Mouse (Mus musculus) olfactory bulb, adult 2 months (tissue): ENCODE results near the gene Galnt4. TPM values are rescaled to one million over a fixed set of nuclear protein-coding genes. Genes with fewer than 3 reads are reported as not detected.

Experiments
- H3K27ac ChIP-seq: fragments of 200-500 bp; 2 replicates; pipeline ENCODE4 v1.5.1; 2012; ENCODE audit warnings: low read depth, low read length; ENCODE audit not compliant: insufficient read depth
- H3K4me1 ChIP-seq: fragments of 200-500 bp; 2 replicates; pipeline ENCODE4 v1.6.1; 2012; ENCODE audit warnings: low read length; ENCODE audit not compliant: control insufficient read depth, insufficient read depth
- H3K4me3 ChIP-seq: fragments of 200-500 bp; 2 replicates; pipeline ENCODE4 v1.5.1; 2012; ENCODE audit warnings: mild to moderate bottlenecking, low read depth, low read length, moderate library complexity; ENCODE audit not compliant: insufficient read depth
- CTCF ChIP-seq: fragments of 200-500 bp; IDR thresholded peaks from 2 replicates; pipeline ENCODE4 v1.5.1; 2012; ENCODE audit warnings: low read depth, mild to moderate bottlenecking, low read length, moderate library complexity; ENCODE audit not compliant: insufficient read depth
- POLR2A ChIP-seq: fragments of 200-500 bp; IDR thresholded peaks from 2 replicates; pipeline ENCODE4 v1.6.1; 2012; ENCODE audit warnings: mild to moderate bottlenecking, low read depth, low read length, moderate library complexity; ENCODE audit not compliant: insufficient read depth
- WGBS: fragments of 180-500 bp; shearing (Covaris S2); methylation state at CpG from one replicate; pipeline ENCODE4 v1.1.7; 2018; 5-methylcytosine and 5-hydroxymethylcytosine counted together
- polyA plus RNA-seq: library from polyadenylated mRNA; stranded (reverse); fragments of >200 nt; gene quantifications from 2 replicates; pipeline ENCODE4 v1.2.4, GENCODE M21; 2012; ENCODE audit warnings: low replicate concordance; ENCODE audit not compliant: missing spikeins, insufficient read depth, insufficient read length

Galnt4 gene
- polyA plus RNA-seq, 1 experiment: not detected

GRCm38 (mm10) chr10:99117876-99118275 is 9.9 kb downstream of the Galnt4 start:
- 90% methylated on average over 10 of the region's 10 CpGs for WGBS
- no peak overlapping the region for H3K27ac ChIP-seq
- no peak for TF ChIP-seq POLR2A
- TF ChIP-seq CTCF: no peak

GRCm38 (mm10) chr10:99118697-99119096 is 10.7 kb downstream of the Galnt4 start:
- Histone ChIP-seq H3K27ac (no peak overlapping the region), H3K4me3 (no peak overlapping the region), H3K4me1 (no peaks in the 10 kb centered on the region)
- no peak for TF ChIP-seq CTCF
- no peak for TF ChIP-seq POLR2A
- 86% methylated on average over 6 of the region's 6 CpGs for WGBS

More at GRCm38 (mm10) chr10:99117876-99118275, 9.9 kb downstream of the Galnt4 start:
- Histone ChIP-seq H3K4me1 (no peaks in the 10 kb centered on the region), H3K4me3 (no peak overlapping the region)

- no peak overlapping the region for H3K27ac ChIP-seq
- 94% methylated on average over 4 of the region's 4 CpGs for WGBS
- no peak overlapping the region for H3K4me3 ChIP-seq
- TF ChIP-seq CTCF (no peak), POLR2A (no peak)
- H3K4me1 ChIP-seq: no peaks in the 10 kb centered on the region
These were observed 11.5 kb downstream of the Galnt4 start for GRCm38 (mm10) chr10:99119471-99119870.

DNA sequence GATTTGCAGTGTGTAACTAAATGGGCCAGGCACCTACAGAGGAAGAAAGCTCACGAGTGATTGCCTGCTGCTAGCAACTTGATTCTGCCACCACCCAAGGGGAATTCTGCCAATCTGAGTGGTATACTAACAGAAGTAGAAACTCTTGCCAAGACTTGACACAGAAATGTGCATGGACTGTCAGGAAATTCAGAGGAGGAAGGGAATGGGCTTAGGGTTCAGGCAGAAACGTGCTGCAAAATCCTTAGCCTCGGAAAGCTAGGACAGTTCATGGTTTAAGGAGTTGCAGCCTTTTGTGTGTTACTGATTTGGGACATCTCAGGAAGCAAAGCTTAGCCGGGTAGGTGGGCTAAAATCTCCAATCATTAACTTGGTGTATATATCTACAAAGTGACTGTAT is 18.3 kb downstream of the Galnt4 start, which contains the start of gene Phxr2:
Gene Phxr2 (minus strand): TSS at position 101 of the 400 bp plus-strand sequence.
- TF ChIP-seq POLR2A (no peak), CTCF (no peak)
- Histone ChIP-seq H3K27ac (no peak within 1 kb of the TSS), H3K4me1 (peaks cover 11% of the 10 kb centered on the region), H3K4me3 (no peak within 1 kb of the TSS)
- WGBS: 76% methylated on average over 4 of the region's 4 CpGs

DNA sequence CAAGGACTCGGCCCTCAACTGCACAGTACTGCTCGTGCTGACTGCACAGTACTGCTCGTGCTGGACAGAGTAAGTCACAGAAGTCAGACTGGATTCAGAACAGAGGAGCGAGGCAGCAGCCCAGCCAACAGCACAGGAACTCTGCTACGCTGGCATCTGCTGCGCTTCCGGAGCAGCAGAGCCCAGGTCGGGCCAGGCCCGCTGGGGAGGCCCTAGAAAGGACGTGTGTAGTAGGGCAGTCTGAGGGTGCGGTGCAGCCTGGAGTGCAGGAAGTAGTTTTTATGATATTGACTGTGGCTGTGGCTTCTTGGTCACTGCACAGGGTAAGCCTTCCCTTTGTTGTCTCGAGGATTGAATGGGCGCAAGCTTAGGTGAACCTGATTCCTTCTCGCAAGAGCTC is 19.0 kb downstream of the Galnt4 start:
- no peak for TF ChIP-seq CTCF
- no peak for TF ChIP-seq POLR2A

GRCm38 (mm10) chr10:99127691-99128261 is 19.8 kb downstream of the Galnt4 start:
- TF ChIP-seq CTCF (no peak), POLR2A (no peak)
- Histone ChIP-seq H3K27ac (no peak overlapping the region), H3K4me3 (no peak overlapping the region), H3K4me1 (peaks cover 18% of the 10 kb centered on the region)
- 88% methylated on average over 11 of the region's 11 CpGs for WGBS

More for the DNA sequence above, 19.0 kb downstream of the Galnt4 start:
- Histone ChIP-seq H3K4me1 (peaks cover 14% of the 10 kb centered on the region), H3K27ac (no peak overlapping the region), H3K4me3 (no peak overlapping the region)
- 96% methylated on average over 14 of the region's 14 CpGs for WGBS

DNA sequence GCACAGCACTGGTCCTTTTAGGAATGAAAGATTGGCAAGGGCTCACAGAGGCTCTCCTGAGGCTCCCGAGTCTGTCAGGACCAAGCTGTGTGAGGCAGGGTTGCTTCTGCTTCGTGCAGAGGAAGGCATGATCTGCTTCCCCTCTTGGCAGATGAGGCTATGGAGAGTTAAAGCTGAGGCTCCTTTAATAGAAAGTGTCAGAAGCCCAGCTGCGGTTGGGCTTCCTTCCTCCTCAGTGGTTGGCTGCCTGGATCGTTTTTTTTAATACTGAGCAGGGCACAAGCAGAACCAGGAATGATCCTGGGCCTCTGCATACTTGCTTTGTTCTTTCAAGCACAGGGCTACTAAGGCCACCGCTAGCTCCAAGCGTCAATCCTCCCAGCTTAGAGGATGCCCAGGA is 22.7 kb downstream of the Galnt4 start:
- no peak for TF ChIP-seq CTCF
- TF ChIP-seq POLR2A: no peak
- peak overlapping the region; percentile 46; the same call in 1 of the 2 replicates for H3K27ac ChIP-seq
- WGBS: 27% methylated on average over 6 of the region's 6 CpGs

GRCm38 (mm10) chr10:99131298-99131697 is 23.3 kb downstream of the Galnt4 start:
- no peak for TF ChIP-seq CTCF
- TF ChIP-seq POLR2A: no peak
- 53% methylated on average over 5 of the region's 5 CpGs for WGBS

More for the DNA sequence above, 22.7 kb downstream of the Galnt4 start:
- H3K4me3 ChIP-seq: no peak overlapping the region
- H3K4me1 ChIP-seq: peaks cover 18% of the 10 kb centered on the region

GRCm38 (mm10) chr10:99132189-99132588 is 24.2 kb downstream of the Galnt4 start:
- no peak overlapping the region for H3K4me3 ChIP-seq
- no peak overlapping the region; the same call in 1 of the 2 replicates for H3K27ac ChIP-seq
- 56% methylated on average over 6 of the region's 6 CpGs for WGBS
- no peak for TF ChIP-seq POLR2A
- peaks cover 21% of the 10 kb centered on the region for H3K4me1 ChIP-seq

More at GRCm38 (mm10) chr10:99131298-99131697, 23.3 kb downstream of the Galnt4 start:
- H3K4me3 ChIP-seq: no peak overlapping the region
- H3K27ac ChIP-seq: 0 out of 2 replicates have a peak overlapping the region, but pooled peaks have one; percentile 4
- H3K4me1 ChIP-seq: peaks cover 21% of the 10 kb centered on the region
